Mouse (Mus musculus) left cerebral cortex, postnatal 25 days (tissue): ENCODE data around the gene Tacc2. TPM values are rescaled to one million over a fixed set of nuclear protein-coding genes. Genes with fewer than 3 reads are reported as not detected.
A peak's percentile ranks its signal among the peaks of the same experiment; 100 is the strongest.

ENCODE experiments used
- DNase-seq, 2 experiments: peaks; one replicate each; pipeline ENCODE4 v3.0.0; 2022; ENCODE audit warnings: low spot score in 2 of 2, mixed read lengths in 1 of 2
- intact Hi-C: fragments of 180-260 bp; cut with DNase I; formaldehyde crosslinking; loops from one replicate; pipeline ENCODE4 v1.15.1; 2025
- total RNA-seq, 2 experiments: library from RNA; stranded (reverse); gene quantifications; 2 replicates each; pipeline ENCODE4 v1.2.3; 2021

The Tacc2 gene
- total RNA-seq, 2 experiments from 2014 or later, result 62.2 to 62.7 TPM

DNA sequence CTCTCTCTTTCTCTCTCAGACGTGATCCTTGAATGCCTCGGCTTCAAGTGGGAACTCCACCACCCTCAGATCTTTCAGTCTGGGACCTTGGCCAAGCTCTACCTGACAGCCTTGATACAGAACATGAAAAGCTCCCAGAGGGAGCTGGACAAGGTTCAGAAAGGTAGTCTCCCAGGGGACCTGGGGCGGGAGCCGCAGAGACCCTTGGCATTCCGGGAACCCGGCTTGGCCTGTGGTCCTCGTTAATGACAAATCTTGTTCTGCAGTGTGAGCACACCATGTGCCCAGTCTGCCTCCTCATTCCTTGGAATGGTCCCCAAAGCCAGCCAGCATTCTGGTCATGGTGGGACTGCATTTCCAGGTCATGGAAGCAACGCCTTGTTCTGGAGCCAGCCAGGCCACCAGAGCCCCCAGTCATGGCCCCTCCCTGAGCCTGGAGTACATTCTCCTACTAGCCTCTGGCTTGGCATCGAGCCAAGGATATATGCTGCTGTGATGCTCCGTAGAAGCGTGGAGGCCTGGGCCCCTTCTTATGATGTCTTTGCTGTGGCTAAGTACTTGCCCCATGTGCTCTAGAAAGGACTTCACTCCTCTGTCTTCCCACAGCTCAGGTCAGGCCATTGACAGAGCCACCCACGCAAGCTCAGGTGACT, 208.8 kb downstream of the Tacc2 start:
- no peak for DNase-seq
- intact Hi-C loops, result no loop called here

DNA sequence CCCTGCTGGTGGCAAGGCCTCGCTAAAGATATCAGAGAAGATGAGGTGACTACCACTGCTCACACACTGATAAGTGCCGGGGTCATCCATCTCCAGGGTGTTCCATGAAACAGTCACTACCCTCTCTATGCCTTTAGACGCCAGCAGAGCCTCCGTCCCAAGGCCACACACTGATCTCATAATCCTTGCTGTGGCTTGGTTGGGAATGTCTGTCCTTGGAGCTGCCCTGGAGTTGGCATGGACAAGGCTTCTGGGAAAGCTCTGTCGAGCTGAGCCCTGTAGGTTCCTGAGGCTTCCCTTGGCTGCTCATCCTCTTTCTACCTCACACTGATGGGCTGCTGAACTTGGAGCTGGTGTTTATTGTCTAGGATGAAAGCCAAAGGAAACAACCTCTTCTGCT, 209.5 kb downstream of the Tacc2 start:
- DNase-seq, result no peak
- intact Hi-C loops, result no loop called here

DNA sequence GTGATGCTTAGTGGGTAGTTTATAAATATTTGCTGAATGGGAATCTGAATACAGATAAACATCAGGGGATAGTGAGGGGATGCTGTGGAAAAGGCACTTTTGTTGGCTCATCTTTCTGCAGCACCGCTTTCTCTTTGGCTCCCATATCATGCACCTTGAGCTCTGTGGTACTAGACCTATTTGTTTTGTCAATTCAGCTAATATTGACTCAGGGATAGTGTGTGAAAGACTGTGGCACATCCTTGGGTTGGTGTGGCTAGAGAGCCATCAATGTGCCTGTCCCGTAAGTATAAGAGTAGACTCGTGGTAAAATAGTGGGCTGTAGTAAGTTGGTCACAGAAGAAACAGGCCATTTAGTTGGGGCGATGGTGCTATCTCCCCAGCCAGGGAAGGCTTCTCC, 210.3 kb downstream of the Tacc2 start:
- intact Hi-C loops, result no loop called here
- no peak for DNase-seq

DNA sequence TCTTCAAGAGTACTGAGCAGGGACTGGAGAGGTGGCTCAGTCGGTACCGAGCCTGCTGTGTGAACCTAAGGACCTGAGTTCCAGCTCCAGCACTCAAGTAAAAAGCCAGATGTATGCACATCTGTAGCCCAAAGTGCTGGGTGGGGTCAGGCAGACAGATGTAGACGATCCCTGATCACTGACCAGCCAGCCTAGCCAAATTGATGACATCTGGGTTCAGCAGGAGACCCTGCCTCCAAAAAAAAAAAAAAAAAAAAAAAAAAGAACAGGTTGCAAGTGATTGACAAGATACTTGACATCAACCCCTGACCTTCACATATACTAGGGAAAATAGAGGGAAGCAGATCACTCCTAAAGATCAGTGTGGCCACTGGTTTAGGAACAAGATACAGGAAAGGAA, 211.7 kb downstream of the Tacc2 start:
- DNase-seq, result no peak
- intact Hi-C loops, result no loop called here

DNA sequence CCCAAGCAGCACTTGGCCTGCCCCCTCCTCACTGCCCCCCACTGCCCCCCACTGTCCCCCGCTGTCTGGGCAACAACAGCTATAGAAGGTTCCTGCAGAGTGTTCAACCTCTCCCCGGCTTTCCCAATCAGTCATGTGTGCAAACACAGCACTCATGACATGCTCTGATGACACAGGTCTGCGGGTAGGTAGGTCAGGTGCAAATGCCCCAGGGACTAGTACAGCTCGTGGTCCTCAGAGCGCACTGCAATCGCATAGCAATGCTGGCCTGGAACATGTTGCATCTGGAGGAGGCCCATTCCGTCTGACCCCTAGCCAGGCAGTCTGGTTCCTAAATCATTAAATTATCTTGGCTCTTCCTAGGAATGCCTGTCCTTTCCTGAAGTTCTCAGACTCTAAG, 212.2 kb downstream of the Tacc2 start:
- intact Hi-C loops, result no loop called here
- DNase-seq, result no peak

DNA sequence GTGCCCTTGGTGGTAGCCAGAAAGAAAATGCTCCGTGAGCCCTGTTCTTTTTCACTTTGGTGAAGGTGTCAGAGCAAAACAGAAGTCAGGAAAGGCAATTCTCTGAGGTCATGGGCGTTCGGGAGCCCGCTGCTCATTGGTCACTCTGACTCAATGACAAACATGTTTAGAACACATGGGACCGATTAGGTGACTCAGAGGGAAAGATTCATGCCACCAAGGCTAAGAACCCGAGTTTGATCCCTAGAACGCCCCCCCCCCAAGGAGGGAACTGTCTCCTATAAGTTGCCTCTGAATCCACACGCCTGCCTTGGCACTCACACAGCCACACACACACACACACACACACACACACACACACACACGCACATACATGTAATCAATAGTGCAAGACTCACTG, 216.4 kb downstream of the Tacc2 start:
- intact Hi-C loops, result no loop called here
- no peak for DNase-seq

DNA sequence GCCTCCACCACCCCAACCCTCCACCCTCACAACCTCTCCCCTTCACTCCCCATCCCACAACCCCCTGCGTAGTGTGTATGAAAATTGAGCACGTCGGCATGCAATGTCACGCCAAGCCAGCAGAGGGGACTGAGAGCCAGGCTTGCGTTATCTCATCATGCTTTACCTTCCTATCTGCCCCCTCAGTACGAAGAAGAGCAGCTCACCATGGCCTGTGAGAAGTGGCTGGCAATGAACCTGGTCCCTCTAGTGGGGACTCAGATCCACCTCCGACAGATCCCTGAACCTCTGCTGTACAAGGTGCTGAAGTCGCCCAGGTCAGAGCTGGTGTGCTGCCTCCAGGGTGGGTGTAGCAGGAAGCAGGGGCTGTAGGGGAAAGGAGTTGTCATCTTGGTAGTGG, 219.5 kb downstream of the Tacc2 start:
- intact Hi-C loops, result no loop called here
- DNase-seq, result no peak

DNA sequence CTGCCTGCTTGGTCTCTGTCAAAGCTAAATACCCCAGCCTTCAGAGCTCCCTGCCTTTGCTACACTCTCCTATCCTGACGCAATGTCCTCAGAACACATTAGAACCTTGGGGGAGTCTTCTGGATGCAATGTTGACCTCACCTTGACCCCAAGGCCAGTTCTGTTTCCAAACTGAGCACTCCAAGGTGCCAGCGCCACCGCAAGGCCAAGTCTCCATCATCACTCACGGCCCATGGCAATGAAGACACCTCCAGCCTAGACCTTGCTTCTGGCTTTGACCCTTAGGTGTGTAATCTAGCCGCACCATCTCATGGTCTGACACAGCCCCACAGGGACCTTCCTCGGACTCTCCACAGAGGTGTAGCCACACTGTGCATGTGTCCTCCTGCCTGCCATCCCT, 220.3 kb downstream of the Tacc2 start:
- intact Hi-C loops, result no loop called here
- DNase-seq, result no peak

DNA sequence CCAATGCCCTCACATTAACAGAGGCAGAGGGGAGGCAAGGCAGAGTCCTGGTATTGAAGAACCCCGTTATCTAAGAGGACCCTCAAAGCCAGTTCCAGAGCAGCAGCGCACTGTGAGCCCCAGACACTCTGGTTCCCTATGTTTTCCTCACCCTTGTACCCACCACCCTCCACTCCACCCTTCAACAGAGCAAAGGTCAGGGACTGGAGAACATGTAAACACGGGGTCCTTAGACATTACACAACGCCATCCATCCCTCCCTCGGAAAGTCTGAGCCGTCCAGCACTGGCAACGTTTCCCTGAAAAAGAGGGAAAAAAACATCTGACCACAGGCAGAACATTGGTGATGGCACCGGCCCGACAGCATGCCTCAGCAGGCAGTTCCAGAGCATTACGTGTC, 222.2 kb downstream of the Tacc2 start:
- DNase-seq, result no peak
- intact Hi-C loops, result no loop called here

DNA sequence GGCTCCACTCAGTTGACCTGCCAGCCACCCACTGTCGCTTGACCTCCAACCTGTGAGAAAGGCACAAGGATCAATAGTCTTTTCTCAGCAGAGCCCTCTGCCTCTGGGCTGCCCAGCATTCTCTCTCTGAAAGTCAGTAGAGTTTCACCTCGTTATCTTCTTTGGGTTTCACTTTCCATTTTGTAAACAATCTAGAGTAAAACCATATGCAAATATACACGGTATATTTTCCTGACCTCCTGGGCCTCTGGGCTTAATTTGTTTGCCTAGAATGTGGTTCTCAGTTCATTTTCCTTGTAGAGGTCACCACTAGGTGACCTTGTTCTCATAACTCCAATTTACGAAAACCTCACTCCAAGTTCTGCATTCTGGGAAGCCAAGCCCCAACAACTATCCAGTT, 223.4 kb downstream of the Tacc2 start:
- intact Hi-C loops, result no loop called here
- no peak for DNase-seq

DNA sequence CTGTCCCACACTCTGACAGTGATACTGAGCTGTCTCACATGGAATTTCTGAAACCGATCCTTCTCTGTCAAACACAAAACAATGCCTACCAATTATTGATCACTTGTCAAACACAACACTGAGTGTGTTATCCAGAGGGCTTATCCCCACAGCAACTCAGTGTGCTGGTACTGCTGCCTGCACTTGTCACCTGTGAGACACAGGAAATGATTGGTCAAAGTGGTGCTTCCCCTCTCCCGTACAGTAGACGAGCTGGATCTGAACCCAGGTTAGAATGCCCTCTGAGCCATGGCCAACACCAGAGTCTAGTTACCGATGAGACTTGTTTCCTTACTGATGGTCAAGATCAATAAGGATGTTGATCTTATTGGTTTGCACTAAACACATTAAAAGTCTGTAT, 224.6 kb downstream of the Tacc2 start:
- no peak for DNase-seq
- intact Hi-C loops, result no loop called here

DNA sequence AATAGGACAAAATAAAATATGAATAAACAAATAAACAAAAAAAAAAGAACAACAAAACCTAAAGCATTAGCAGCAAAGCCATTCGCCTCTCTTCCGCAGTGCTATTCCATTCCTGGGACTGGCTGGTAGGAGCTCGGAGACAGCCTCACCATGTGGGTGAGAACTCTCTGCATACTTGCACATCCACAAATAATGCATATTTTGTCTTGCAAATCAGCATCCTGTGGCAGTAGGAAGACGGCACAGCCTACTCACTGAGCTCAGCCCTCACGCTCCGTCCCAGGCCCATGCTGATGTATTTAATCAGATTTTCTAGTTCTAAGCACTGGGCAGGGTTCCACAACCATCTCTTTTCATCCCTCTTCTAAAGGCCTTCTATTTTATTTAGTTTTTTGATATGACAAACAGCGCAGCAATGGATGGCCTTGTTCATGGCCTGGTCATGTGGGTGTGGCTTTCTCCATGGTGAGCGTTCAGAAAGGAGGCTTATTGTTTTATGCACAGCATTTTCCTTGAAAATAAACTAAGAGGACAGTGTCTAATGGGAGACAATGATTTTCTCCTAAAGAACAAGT, 226.1 kb downstream of the Tacc2 start:
- intact Hi-C loops, result no loop called here
- DNase-seq, result peak in 1 of 2 experiments; percentile 58

DNA sequence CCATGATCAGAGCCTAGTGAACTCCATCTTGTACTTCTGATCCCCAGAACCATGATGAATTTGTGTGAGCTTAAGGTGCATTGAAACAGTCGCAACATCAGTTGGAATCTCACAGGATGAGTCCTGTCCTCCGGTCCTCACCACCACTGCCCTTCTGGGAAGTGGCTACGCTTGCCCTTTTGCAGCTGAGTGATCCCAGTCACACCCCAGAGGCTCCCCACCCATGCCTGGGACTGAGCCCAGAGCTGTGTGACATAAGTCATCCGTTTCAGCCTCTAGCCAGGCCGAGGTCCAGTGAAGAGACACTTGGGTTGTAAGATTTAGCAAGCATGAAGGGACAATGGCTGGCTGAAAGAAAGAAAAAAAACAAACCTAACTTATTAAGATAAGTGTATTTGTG, 227.8 kb downstream of the Tacc2 start:
- intact Hi-C loops, result no loop called here
- DNase-seq, result no peak

DNA sequence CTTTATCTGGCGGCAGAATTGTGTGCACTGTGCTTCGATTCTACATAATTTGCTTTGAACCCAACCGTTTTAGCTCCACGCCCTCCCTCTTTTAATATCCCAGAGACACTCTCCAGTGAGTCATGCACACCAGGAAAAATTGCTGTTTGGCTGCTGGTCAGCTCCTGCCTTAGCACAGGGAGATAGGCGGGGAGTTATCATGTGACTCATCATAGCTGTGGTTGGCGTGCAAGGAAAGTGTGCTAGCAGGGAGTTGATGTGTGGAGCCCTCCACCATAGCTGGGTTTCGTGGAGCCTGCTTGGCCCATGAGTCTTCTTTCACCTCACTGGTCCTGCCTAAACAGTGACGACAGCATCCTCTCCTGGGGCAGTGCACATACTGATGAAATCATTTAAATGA, 230.5 kb downstream of the Tacc2 start:
- DNase-seq, result peak; percentile 53 to 94

DNA sequence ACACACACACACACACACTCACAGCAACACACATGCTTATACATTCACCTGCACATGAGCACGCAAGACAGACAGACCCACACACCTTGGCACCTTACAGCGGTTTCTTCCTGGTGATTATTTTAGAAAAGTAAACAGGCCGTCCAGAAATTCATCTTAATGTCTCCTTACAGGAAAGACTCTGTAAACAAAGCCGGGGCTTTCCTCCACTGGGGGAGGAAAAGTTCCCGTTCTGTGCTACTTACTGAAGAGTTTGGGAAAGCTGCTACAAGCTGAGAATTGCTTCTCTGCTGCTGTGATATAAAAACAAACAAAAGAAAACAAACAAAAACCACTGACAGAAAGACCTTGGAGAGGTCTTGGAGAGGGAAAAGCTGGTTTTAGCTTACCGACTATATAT, 231.5 kb downstream of the Tacc2 start:
- DNase-seq, result no peak
- intact Hi-C loops, result no loop called here

More for the DNA sequence above, 230.5 kb downstream of the Tacc2 start:
- intact Hi-C loops, result no loop called here

DNA sequence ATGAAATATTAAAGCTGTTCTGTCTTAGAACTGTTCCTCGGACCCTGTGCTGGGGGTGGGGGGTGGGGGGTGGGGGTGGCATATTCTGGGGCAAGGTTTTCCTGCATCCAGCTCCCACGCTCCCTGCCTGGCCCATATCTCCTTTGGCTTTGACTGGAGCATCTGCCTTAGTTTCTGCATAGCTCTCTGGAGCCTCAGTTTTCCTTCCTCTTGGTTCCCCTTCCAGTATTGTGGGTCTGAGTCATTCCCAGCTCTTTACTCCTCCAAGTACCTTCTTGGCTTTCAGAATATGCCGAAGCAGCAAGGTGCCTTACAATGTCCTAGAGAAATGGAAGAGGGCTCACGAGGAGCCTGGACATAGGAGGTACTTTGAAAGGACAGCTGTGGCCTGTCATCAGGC, 233.0 kb downstream of the Tacc2 start:
- intact Hi-C loops, result no loop called here

DNA sequence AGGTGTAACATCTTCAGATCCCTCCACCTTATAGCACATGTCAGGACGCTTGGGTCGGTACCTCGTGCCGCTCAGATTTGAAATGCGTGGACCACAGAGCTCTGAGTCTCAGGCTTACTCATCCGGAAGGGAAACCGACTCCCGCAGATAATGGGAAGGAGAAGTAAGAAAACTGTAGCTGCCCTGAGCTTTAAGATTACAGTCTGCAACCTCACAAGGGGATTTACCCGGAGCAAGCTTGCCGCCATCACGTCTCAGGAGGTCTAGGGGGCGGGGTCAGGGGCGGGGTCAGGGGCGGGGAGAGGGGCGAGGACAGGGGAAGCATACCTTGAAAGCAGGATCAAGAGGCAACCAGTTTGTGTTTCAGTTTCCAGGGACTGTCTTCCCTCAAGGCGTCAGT, 235.2 kb downstream of the Tacc2 start:
- intact Hi-C loops, result no loop called here
- no peak for DNase-seq

More for the DNA sequence above, 233.0 kb downstream of the Tacc2 start:
- DNase-seq, result peak in 1 of 2 experiments; percentile 42

Other genes starting within 250 kb of the Tacc2 start
- 10 to 100 TPM; 55.8 to 59.0 TPM for gene Ate1, start 57.1 kb upstream of the Tacc2 start, total RNA-seq
- 10 to 100 TPM; 31.9 to 34.9 TPM for gene Nsmce4a, start 4.3 kb upstream of the Tacc2 start, total RNA-seq
- gene Btbd16, start 196.6 kb downstream of the Tacc2 start, total RNA-seq, result under 1 TPM; 0.34 to 0.53 TPM